16 mouse cellular contexts compared by ENCODE assay signal in genomic region chr15:81943176-81943749, GRCm38 (mm10). TPM values are rescaled to one million over a fixed set of nuclear protein-coding genes. Genes with fewer than 3 reads are reported as not detected.
DNase-seq lines count a peak whose midpoint lies in the region; ATAC-seq and TF ChIP-seq lines count a peak whose summit lies in the region.
"Had no signal": no experiment of that assay in that cellular context is flagged by ENCODE, and none has a peak within 500 bp of the region (broad histone marks: within the 10 kb centered on the region; RNA-seq: fewer than 3 reads in every experiment).

No protein-coding gene starts in this region.

- no peaks in the 10 kb centered on the region for H3K79me2 ChIP-seq in heart, adult 2 months (replicated peaks; ENCODE audit: control insufficient read depth, insufficient read depth, low read length)

- H3K4me1 ChIP-seq in kidney, embryonic 15.5 days = peaks cover 19% of the 10 kb centered on the region
- no peaks in the 10 kb centered on the region for H3K4me1 ChIP-seq in embryonic facial prominence, embryonic 14.5 days (ENCODE audit: control insufficient read depth, insufficient read depth, low read length)
- H3K4me1 ChIP-seq in limb, embryonic 12.5 days (replicated peaks) = peaks cover 15% of the 10 kb centered on the region
- H3K4me1 ChIP-seq in olfactory bulb, adult 2 months (ENCODE audit: control insufficient read depth, insufficient read depth, low read length) = peaks cover 43% of the 10 kb centered on the region
- H3K4me1 ChIP-seq in heart, adult 2 months (ENCODE audit: control insufficient read depth, insufficient read depth, low read length) = peaks cover 4% of the 10 kb centered on the region; the same call in 1 of the 2 replicates

- no peak for TF ChIP-seq EP300 in heart, adult 2 months (IDR thresholded peaks at IDR 0.05; ENCODE audit: insufficient read depth, low read depth, low read length)

- 0 out of 2 replicates have a peak, but pooled peaks cover 10% of the 10 kb centered on the region for H3K36me3 ChIP-seq in kidney, embryonic 15.5 days
- no peaks in the 10 kb centered on the region; the same call in 1 of the 2 replicates for H3K36me3 ChIP-seq in embryonic facial prominence, embryonic 14.5 days (ENCODE audit: control insufficient read depth, insufficient read depth, low read length)
- H3K36me3 ChIP-seq in limb, embryonic 12.5 days = 0 out of 2 replicates have a peak, but pooled peaks cover 3% of the 10 kb centered on the region
- H3K36me3 ChIP-seq in heart, adult 2 months (ENCODE audit: control insufficient read depth, insufficient read depth, low read length) = no peaks in the 10 kb centered on the region

- no peak overlapping the region for H3K9ac ChIP-seq in kidney, embryonic 15.5 days
- no peak overlapping the region for H3K9ac ChIP-seq in embryonic facial prominence, embryonic 14.5 days (ENCODE audit: low read depth, low read length)
- H3K9ac ChIP-seq in limb, embryonic 12.5 days (replicated peaks) = 0 out of 2 replicates have a peak overlapping the region, but pooled peaks have one; percentile 18
- no peak overlapping the region for H3K9ac ChIP-seq in heart, adult 2 months (ENCODE audit: low read depth, low read length)

- no peaks in the 10 kb centered on the region for H3K27me3 ChIP-seq in kidney, embryonic 15.5 days
- no peaks in the 10 kb centered on the region for H3K27me3 ChIP-seq in embryonic facial prominence, embryonic 14.5 days (replicated peaks; ENCODE audit: control insufficient read depth, insufficient read depth, low read length)
- H3K27me3 ChIP-seq in limb, embryonic 12.5 days = no peaks in the 10 kb centered on the region
- no peaks in the 10 kb centered on the region for H3K27me3 ChIP-seq in heart, adult 2 months (ENCODE audit: control insufficient read depth, insufficient read depth, low read length)

- 12% methylated on average over 9 of the region's 9 CpGs for WGBS in kidney, embryonic 15.5 days
- 17% methylated on average over 9 of the region's 9 CpGs for WGBS in embryonic facial prominence, embryonic 14.5 days
- 16% methylated on average over 9 of the region's 9 CpGs for WGBS in limb, embryonic 12.5 days
- 23% methylated on average over 9 of the region's 9 CpGs for WGBS in olfactory bulb, adult 2 months
- WGBS in heart, adult 2 months = 43% methylated on average over 9 of the region's 9 CpGs

- no peak for TF ChIP-seq POLR2A in olfactory bulb, adult 2 months (IDR thresholded peaks at IDR 0.05; ENCODE audit: insufficient read depth, low read depth, low read length)
- no peak for TF ChIP-seq POLR2A in heart, adult 2 months (IDR thresholded peaks at IDR 0.05; ENCODE audit: insufficient read depth, low read depth, low read length)

- DNase-seq in kidney, adult 8-10 months = no peak
- DNase-seq in embryonic facial prominence, embryonic 14.5 days (ENCODE audit: low spot score) = no peak
- DNase-seq in layer of hippocampus, postnatal 10 days (ENCODE audit: low spot score in 2 of 2) = no peak
- DNase-seq in ovary, adult 18-20 months (ENCODE audit: low spot score) = no peak
- no peak for DNase-seq in heart, adult 2 months
- DNase-seq: cerebellum, postnatal 36 days; lung, adult 18-20 months had no signal

- H3K27ac ChIP-seq in kidney, embryonic 15.5 days = peak overlapping the region; percentile 52
- no peak overlapping the region for H3K27ac ChIP-seq in embryonic facial prominence, embryonic 14.5 days (replicated peaks; ENCODE audit: low read depth, low read length)
- no peak overlapping the region for H3K27ac ChIP-seq in limb, embryonic 12.5 days
- peak overlapping the region; percentile 66 for H3K27ac ChIP-seq in olfactory bulb, adult 2 months (ENCODE audit: insufficient read depth, low read depth, low read length)
- H3K27ac ChIP-seq in heart, adult 2 months = no peak overlapping the region

- peak; percentile 80 for ATAC-seq in kidney, embryonic 15.5 days (replicated peaks; ENCODE audit: low FRiP score)
- peak; percentile 34; the same call in 1 of the 2 replicates for ATAC-seq in embryonic facial prominence, embryonic 14.5 days (ENCODE audit: low read depth)
- ATAC-seq in limb, embryonic 12.5 days (ENCODE audit: insufficient number of reproducible peaks, insufficient read depth, low FRiP score, low TSS enrichment, low read depth) = 0 out of 2 replicates have a peak, but pooled peaks have one; percentile 24
- ATAC-seq: intestine, postnatal 0 days had no signal

- H3K9me3 ChIP-seq in kidney, embryonic 15.5 days (replicated peaks) = no peaks in the 10 kb centered on the region
- no peaks in the 10 kb centered on the region for H3K9me3 ChIP-seq in embryonic facial prominence, embryonic 14.5 days (ENCODE audit: control insufficient read depth, low read length)
- no peaks in the 10 kb centered on the region for H3K9me3 ChIP-seq in limb, embryonic 12.5 days

- no peak for TF ChIP-seq CTCF in olfactory bulb, adult 2 months (IDR thresholded peaks at IDR 0.05; ENCODE audit: insufficient read depth, low read depth, low read length)
- TF ChIP-seq CTCF in heart, adult 2 months (IDR thresholded peaks at IDR 0.05) = no peak

- H3K4me3 ChIP-seq in kidney, embryonic 15.5 days (replicated peaks) = no peak overlapping the region
- H3K4me3 ChIP-seq in embryonic facial prominence, embryonic 14.5 days (ENCODE audit: low read depth, low read length) = no peak overlapping the region
- H3K4me3 ChIP-seq in limb, embryonic 12.5 days (replicated peaks) = no peak overlapping the region
- no peak overlapping the region for H3K4me3 ChIP-seq in olfactory bulb, adult 2 months (ENCODE audit: insufficient read depth, low read depth, low read length)
- no peak overlapping the region for H3K4me3 ChIP-seq in heart, adult 2 months

- intact Hi-C loops in heart, adult 2 months (cut with DNase I) = no loop called here

- H3K4me2 ChIP-seq in kidney, embryonic 15.5 days = peak overlapping the region; percentile 27; the same call in 1 of the 2 replicates
- no peak overlapping the region for H3K4me2 ChIP-seq in embryonic facial prominence, embryonic 14.5 days (ENCODE audit: low read depth, low read length)
- H3K4me2 ChIP-seq in limb, embryonic 12.5 days = no peak overlapping the region

RNA-seq across cellular contexts. Expression of gene Csdc2, which starts 6.7 kb away (rescaled TPM):
- 24.7 and 30.7 TPM in 2 replicates for polyA plus RNA-seq in kidney, embryonic 15.5 days (2015; fragmentation: Nextera tagmentation; extraction: Ambion mirVana)
- 20.2 and 20.9 TPM in 2 replicates for polyA plus RNA-seq in embryonic facial prominence, embryonic 14.5 days (2014; fragmentation: Nextera tagmentation; extraction: Ambion mirVana)
- polyA plus RNA-seq in limb, embryonic 12.5 days (2016; fragmentation: Nextera tagmentation; extraction: Ambion mirVana) = 7.9 and 9.6 TPM in 2 replicates
- polyA plus RNA-seq in olfactory bulb, adult 2 months (2012; ENCODE audit: insufficient read depth, insufficient read length, low replicate concordance, missing spikeins) = not detected in 2 replicates
- 100 to 1,000 TPM; 170 to 185 TPM for total RNA-seq in layer of hippocampus, postnatal 10 days (2021)
- 10 to 100 TPM; 66.1 to 92.7 TPM for total RNA-seq in heart, adult 2 months (2021)
- polyA plus RNA-seq in heart, adult 2 months (2012; rRNA removed) = 85.7 and 111 TPM in 2 replicates
- total RNA-seq: megakaryocyte-erythroid progenitor cell, adult 5-6 weeks had no signal

RNA-seq across cellular contexts. Expression of gene Polr3h, which starts 17.2 kb away (rescaled TPM):
- polyA plus RNA-seq in kidney, embryonic 15.5 days (2015; fragmentation: Nextera tagmentation; extraction: Ambion mirVana) = 80.1 and 80.8 TPM in 2 replicates
- 70.4 and 72.6 TPM in 2 replicates for polyA plus RNA-seq in embryonic facial prominence, embryonic 14.5 days (2014; fragmentation: Nextera tagmentation; extraction: Ambion mirVana)
- 60.1 and 62.4 TPM in 2 replicates for polyA plus RNA-seq in limb, embryonic 12.5 days (2016; fragmentation: Nextera tagmentation; extraction: Ambion mirVana)
- not detected in 2 replicates for polyA plus RNA-seq in olfactory bulb, adult 2 months (2012; ENCODE audit: insufficient read depth, insufficient read length, low replicate concordance, missing spikeins)
- 10 to 100 TPM; 50.9 to 52.8 TPM for total RNA-seq in layer of hippocampus, postnatal 10 days (2021)
- 1 to 10 TPM; 5.9 to 8.1 TPM for total RNA-seq in heart, adult 2 months (2021)
- polyA plus RNA-seq in heart, adult 2 months (2012; rRNA removed) = 7.2 and 10.2 TPM in 2 replicates

RNA-seq across cellular contexts. Expression of gene Pmm1, which starts 17.5 kb away (rescaled TPM):
- 28.8 and 35.3 TPM in 2 replicates for polyA plus RNA-seq in kidney, embryonic 15.5 days (2015; fragmentation: Nextera tagmentation; extraction: Ambion mirVana)
- 43.0 and 43.5 TPM in 2 replicates for polyA plus RNA-seq in embryonic facial prominence, embryonic 14.5 days (2014; fragmentation: Nextera tagmentation; extraction: Ambion mirVana)
- polyA plus RNA-seq in limb, embryonic 12.5 days (2016; fragmentation: Nextera tagmentation; extraction: Ambion mirVana) = 16.7 and 17.1 TPM in 2 replicates
- polyA plus RNA-seq in olfactory bulb, adult 2 months (2012; ENCODE audit: insufficient read depth, insufficient read length, low replicate concordance, missing spikeins) = not detected in 2 replicates
- total RNA-seq in layer of hippocampus, postnatal 10 days (2021) = 100 to 1,000 TPM; 176 to 189 TPM
- 10 to 100 TPM; 22.0 to 26.7 TPM for total RNA-seq in heart, adult 2 months (2021)
- polyA plus RNA-seq in heart, adult 2 months (2012; rRNA removed) = 27.7 and 34.4 TPM in 2 replicates

RNA-seq across cellular contexts. Expression of gene 1700029P11Rik, which starts 37.1 kb away (rescaled TPM):
- not detected in 2 replicates for polyA plus RNA-seq in kidney, embryonic 15.5 days (2015; fragmentation: Nextera tagmentation; extraction: Ambion mirVana)
- not detected in 2 replicates for polyA plus RNA-seq in embryonic facial prominence, embryonic 14.5 days (2014; fragmentation: Nextera tagmentation; extraction: Ambion mirVana)
- polyA plus RNA-seq in limb, embryonic 12.5 days (2016; fragmentation: Nextera tagmentation; extraction: Ambion mirVana) = not detected in 2 replicates
- not detected in 2 replicates for polyA plus RNA-seq in olfactory bulb, adult 2 months (2012; ENCODE audit: insufficient read depth, insufficient read length, low replicate concordance, missing spikeins)
- total RNA-seq in layer of hippocampus, postnatal 10 days (2021) = not detected
- total RNA-seq in heart, adult 2 months (2021) = not detected
- not detected in 2 replicates for polyA plus RNA-seq in heart, adult 2 months (2012; rRNA removed)
- total RNA-seq: gastrocnemius, adult 18-20 months; left cerebral cortex, adult 8-10 months; megakaryocyte-erythroid progenitor cell, adult 5-6 weeks had no signal
- polyA plus RNA-seq: heart, postnatal 0 days; intestine, postnatal 0 days; stomach, embryonic 16.5 days had no signal

RNA-seq across cellular contexts. Expression of gene Xrcc6, which starts 44.4 kb away (rescaled TPM):
- polyA plus RNA-seq in kidney, embryonic 15.5 days (2015; fragmentation: Nextera tagmentation; extraction: Ambion mirVana) = 83.3 and 87.0 TPM in 2 replicates
- 68.4 and 68.8 TPM in 2 replicates for polyA plus RNA-seq in embryonic facial prominence, embryonic 14.5 days (2014; fragmentation: Nextera tagmentation; extraction: Ambion mirVana)
- polyA plus RNA-seq in limb, embryonic 12.5 days (2016; fragmentation: Nextera tagmentation; extraction: Ambion mirVana) = 91.2 and 91.6 TPM in 2 replicates
- 1,163 TPM in 1 of 2 replicates, not detected in the other for polyA plus RNA-seq in olfactory bulb, adult 2 months (2012; ENCODE audit: insufficient read depth, insufficient read length, low replicate concordance, missing spikeins)
- 10 to 100 TPM; 25.5 to 36.2 TPM for total RNA-seq in layer of hippocampus, postnatal 10 days (2021)
- total RNA-seq in heart, adult 2 months (2021) = 10 to 100 TPM; 18.9 to 24.3 TPM
- 18.6 and 20.3 TPM in 2 replicates for polyA plus RNA-seq in heart, adult 2 months (2012; rRNA removed)

Comparison
In these comparisons a context has a peak if more than half of its experiments do, and no peak if none do; other contexts are left out.
1. ATAC-seq: peak in every context shown above with its lines; median percentile 80 in kidney, embryonic 15.5 days; 34 in embryonic facial prominence, embryonic 14.5 days; 24 in limb, embryonic 12.5 days.
2. H3K27ac ChIP-seq: peak in kidney, embryonic 15.5 days (single experiment) and olfactory bulb, adult 2 months (single experiment); none in embryonic facial prominence, embryonic 14.5 days (single experiment), limb, embryonic 12.5 days (single experiment) and heart, adult 2 months (single experiment).